Mouse (Mus musculus): ENCODE measurements around the gene Slc38a6.

DNA sequence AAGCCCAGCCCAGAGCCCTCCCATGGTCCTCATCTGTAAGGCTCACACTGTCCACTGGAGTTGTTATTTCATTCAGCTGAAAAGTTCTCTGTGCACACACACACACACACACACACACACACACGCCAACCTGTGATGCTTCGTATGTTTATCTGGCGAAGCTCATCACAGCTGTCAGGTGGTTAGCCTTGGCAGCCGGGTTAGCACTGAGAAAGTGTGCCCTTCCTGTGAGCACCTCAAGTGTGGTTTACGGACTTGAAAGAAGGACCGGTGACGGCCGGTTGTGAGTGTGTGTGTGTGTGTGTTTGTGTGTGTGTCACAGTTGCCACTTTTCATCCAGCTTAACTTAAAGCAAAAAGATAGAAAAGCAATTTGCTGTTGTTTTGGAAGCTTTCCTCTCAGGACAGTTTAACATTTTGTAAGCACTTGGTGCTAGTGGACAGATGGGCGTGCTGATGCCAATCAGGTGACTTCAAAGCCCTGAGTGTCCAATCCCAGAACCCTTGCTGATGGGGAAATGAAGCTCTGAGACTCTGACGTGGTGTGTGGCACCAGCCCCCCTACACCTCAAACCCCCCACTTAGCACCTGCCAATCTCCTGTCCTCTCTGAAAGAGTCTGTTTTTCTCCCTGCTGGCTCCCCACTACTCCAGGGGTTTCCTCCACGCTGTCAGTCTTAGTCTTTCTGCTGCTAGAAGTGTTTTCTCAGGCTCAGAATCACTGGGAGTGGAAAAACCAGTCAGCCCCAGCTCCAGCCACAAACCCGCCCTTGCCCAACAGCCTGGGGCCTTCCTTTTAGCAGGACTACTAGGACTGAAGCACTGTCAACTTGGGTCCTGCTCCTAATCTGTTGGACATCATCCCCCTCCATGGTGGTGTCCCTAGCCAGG, 96.0 kb downstream of the Slc38a6 start:
- TF ChIP-seq CTCF (IDR thresholded peaks at IDR 0.05; ENCODE audit: low read depth) (no peak), EP300 (IDR thresholded peaks at IDR 0.05; ENCODE audit: low read depth) (no peak)

Data from heart, postnatal 0 days (tissue).